Mouse (Mus musculus): Measurements from ENCODE around the gene Ulk3. TPM values are rescaled to one million over a fixed set of nuclear protein-coding genes. Genes with fewer than 3 reads are reported as not detected.

Gene Ulk3
- polyA plus RNA-seq, 1 experiment from 2014 or later = 26.5 TPM

DNA sequence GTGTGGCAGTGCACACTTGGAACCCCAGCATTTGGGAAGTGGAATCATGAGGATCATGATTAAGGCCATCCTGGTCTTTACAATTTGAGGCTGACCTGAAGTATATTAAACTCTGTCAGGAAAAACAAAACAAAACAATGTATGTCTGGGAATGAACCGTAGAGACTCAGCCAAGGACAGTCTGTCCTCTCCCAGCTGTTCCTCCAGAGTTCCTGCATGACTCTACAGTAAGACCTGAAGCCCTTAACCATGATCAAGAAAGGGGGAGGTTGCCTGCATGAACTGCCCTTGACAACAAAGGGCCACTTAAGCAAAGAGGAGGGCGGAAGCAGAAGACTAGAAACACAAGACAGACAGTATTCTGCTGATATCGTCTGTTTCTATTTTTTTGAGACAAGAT is 13.7 kb upstream of the Ulk3 start:
- Histone ChIP-seq H3K27ac (replicated peaks) (no peak overlapping the region), H3K4me1 (replicated peaks) (no peaks in the 10 kb centered on the region), H3K27me3 (no peaks in the 10 kb centered on the region), H3K9ac (no peak overlapping the region), H3K9me3 (no peaks in the 10 kb centered on the region), H3K4me3 (no peak overlapping the region), H3K36me3 (peaks cover 59% of the 10 kb centered on the region), H3K4me2 (no peak overlapping the region)
- no peak for ATAC-seq (ENCODE audit: low read depth)
- 85% methylated on average over 3 of the region's 3 CpGs for WGBS

DNA sequence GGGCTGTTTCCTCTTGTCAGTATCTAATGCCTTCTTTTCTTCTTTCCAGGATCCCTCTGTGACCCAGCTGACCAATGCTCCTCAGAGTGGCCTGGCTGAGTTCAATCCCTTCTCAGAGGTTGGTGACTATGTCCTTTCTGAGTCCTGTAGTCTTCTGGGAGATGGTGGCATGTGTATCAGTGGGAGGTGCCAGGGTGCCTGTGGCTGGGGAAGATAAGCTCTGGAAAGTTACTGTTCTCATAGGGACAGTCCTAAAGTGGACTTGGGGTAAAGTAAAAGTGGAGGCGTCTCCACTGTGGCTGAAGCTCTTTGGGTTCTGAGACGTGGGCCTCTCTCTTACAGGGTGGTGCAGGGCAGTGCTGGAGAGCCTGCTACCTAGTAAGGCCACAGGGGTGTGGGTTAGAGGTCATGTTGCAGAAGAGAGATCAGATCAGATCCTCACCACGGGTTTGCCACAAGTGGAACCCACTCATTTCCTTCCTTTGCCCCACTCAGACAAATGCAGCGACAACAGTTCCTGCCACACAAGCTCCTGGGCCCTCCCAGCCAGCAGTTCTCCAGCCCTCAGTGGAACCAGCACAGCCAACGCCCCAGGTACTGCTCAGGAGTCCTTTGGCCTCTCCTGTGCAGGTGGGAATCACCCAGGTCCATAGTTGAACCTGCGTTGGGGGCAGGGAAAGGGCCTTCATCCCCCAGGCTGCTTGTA is 12.0 kb upstream of the Ulk3 start:
- no peak overlapping the region for H3K9ac ChIP-seq
- no peak for ATAC-seq (ENCODE audit: low read depth)
- no peaks in the 10 kb centered on the region for H3K27me3 ChIP-seq
- no peaks in the 10 kb centered on the region for H3K4me1 ChIP-seq (replicated peaks)
- no peak overlapping the region for H3K4me2 ChIP-seq
- WGBS = 88% methylated on average over 6 of the region's 6 CpGs
- no peaks in the 10 kb centered on the region for H3K9me3 ChIP-seq
- no peak overlapping the region for H3K27ac ChIP-seq (replicated peaks)
- peaks cover 61% of the 10 kb centered on the region for H3K36me3 ChIP-seq
- H3K4me3 ChIP-seq = no peak overlapping the region

DNA sequence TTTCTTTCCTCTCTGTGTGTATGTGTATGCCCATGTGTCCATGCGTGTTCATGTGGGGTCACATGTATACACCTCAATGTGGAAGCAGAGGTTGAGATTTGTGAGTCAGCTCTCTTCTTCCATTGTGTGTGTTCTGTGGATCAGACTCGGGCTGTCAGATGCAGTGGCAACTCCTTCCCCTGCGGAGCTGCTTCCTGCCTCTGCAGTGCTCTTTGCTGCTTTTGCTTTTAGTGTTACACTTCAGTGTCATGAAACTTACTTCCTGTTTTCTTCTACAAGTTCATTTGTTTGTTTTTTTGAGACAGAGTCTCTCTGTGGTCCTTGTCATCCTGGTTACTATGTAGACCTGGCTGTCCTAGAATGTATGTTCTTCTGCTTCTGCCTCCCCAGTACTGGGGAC is 4.3 kb upstream of the Ulk3 start:
- H3K27ac ChIP-seq (replicated peaks) = no peak overlapping the region
- H3K27me3 ChIP-seq = no peaks in the 10 kb centered on the region
- peaks cover 74% of the 10 kb centered on the region for H3K36me3 ChIP-seq
- H3K4me1 ChIP-seq (replicated peaks) = peaks cover 14% of the 10 kb centered on the region
- no peak overlapping the region for H3K4me2 ChIP-seq
- H3K9ac ChIP-seq = no peak overlapping the region
- no peaks in the 10 kb centered on the region for H3K9me3 ChIP-seq
- 84% methylated on average over 3 of the region's 3 CpGs for WGBS
- no peak overlapping the region for H3K4me3 ChIP-seq
- ATAC-seq (ENCODE audit: low read depth) = no peak

DNA sequence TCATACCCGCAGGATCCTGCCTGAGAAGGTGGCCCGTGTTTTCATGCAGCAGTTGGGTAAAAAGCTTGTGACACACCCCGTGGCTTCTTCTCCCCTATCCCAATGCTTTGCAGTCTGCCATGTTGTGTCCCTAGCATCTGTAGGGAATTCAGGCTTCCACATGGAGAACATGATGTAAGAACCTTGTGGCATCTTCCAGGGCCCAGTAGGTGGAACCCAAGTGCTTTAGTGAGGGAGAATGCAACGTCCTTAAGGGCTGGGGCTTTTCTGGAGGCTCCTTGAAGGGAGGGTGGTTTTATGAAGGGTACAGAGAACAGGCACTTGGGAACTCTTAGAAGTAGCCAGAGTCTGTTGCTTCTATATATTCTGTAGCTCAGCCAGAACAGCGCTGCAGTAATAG is 1.5 kb downstream of the Ulk3 start:
- Histone ChIP-seq H3K27me3 (no peaks in the 10 kb centered on the region), H3K36me3 (peaks cover 61% of the 10 kb centered on the region), H3K27ac (replicated peaks) (no peak overlapping the region), H3K9me3 (no peaks in the 10 kb centered on the region), H3K9ac (0 out of 2 replicates have a peak overlapping the region, but pooled peaks have one; percentile 82), H3K4me3 (peak overlapping the region; percentile 70; the same call in 1 of the 2 replicates), H3K4me1 (replicated peaks) (peaks cover 23% of the 10 kb centered on the region), H3K4me2 (peak overlapping the region; percentile 92; the same call in 1 of the 2 replicates)
- 42% methylated on average over 5 of the region's 5 CpGs for WGBS
- ATAC-seq (ENCODE audit: low read depth) = no peak

DNA sequence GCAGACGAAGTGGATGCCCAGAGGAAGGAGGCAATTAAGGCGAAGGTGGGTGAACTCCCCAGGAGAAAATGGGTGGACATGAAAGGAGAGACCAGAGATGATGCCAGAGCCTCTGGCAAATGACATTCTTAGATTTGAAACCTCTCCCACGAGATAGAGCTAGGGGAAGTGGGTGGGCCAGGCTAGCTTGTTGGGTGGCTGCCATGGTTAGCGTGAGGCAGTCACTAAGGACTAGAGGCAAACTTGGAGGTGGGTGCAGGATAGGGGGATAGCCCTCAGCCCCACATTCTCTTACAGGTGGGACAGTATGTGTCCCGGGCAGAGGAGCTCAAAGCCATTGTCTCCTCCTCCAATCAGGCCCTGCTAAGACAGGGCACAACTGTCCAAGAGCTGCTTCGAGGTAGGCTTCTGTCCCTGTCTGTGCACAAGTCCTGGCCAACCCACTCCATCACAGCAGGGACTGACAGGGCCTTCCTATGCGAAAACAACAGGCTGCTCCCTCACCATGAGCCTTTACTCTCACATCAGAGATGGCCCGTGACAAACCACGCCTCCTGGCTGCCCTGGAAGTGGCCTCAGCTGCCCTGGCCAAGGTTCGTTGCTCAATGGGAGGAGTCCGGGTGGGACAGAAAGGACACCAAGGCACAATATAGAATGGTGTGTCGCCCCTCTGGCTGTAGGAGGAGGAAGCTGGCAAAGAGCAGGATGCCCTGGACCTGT is 4.4 kb downstream of the Ulk3 start:
- Histone ChIP-seq H3K27ac (replicated peaks) (no peak overlapping the region), H3K9ac (no peak overlapping the region), H3K4me2 (no peak overlapping the region), H3K4me1 (replicated peaks) (peaks cover 34% of the 10 kb centered on the region), H3K36me3 (peaks cover 44% of the 10 kb centered on the region), H3K4me3 (no peak overlapping the region), H3K9me3 (no peaks in the 10 kb centered on the region), H3K27me3 (no peaks in the 10 kb centered on the region)
- WGBS = 55% methylated on average over 12 of the region's 12 CpGs
- no peak for ATAC-seq (ENCODE audit: low read depth)

DNA sequence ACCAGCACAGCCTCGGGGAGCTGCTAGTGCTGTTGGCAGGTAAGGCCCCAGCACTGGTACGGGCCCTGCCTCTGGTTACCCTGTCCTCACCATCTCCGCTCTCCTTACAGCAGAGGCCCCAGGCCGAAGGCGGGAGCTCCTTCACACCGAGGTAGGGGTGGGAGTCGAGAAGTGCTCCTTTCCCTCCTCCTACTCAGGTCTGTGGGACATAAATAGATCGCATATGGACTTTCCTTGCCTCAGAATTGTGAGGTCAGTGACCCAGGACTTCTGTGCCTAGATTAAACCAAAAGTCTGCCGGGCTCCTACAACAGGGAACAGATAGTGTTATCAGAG is 4.9 kb downstream of the Ulk3 start:
- Histone ChIP-seq H3K27me3 (no peaks in the 10 kb centered on the region), H3K36me3 (peaks cover 44% of the 10 kb centered on the region), H3K9me3 (no peaks in the 10 kb centered on the region), H3K4me1 (replicated peaks) (peaks cover 34% of the 10 kb centered on the region), H3K4me3 (no peak overlapping the region), H3K9ac (no peak overlapping the region), H3K4me2 (no peak overlapping the region), H3K27ac (replicated peaks) (no peak overlapping the region)
- 87% methylated on average over 9 of the region's 9 CpGs for WGBS
- ATAC-seq (ENCODE audit: low read depth) = no peak

DNA sequence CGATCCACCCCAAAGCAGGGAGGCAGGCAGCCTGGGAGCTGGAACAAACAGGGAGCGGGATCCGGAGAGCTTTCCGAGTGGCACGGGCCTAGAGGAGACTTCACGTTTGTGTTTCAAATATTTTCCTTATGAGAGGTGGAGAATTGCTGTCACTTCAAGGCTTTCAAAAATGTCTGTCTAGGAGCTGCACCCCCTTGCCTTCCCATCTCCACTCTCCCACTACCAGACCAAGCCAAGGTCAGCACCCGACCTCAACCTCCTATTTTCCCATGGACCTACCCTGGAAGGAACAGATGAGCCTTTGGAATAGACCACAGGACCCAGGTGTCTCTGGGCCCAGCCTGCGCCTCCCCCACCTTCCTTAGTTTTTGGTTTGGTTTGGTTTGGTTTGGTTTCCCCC is 8.0 kb downstream of the Ulk3 start:
- Histone ChIP-seq H3K27me3 (no peaks in the 10 kb centered on the region), H3K4me1 (replicated peaks) (peaks cover 33% of the 10 kb centered on the region), H3K9ac (0 out of 2 replicates have a peak overlapping the region, but pooled peaks have one; percentile 41), H3K4me3 (no peak overlapping the region), H3K27ac (replicated peaks) (no peak overlapping the region), H3K36me3 (peaks cover 38% of the 10 kb centered on the region), H3K9me3 (no peaks in the 10 kb centered on the region), H3K4me2 (no peak overlapping the region)
- WGBS = 91% methylated on average over 8 of the region's 8 CpGs
- no peak for ATAC-seq (ENCODE audit: low read depth)

DNA sequence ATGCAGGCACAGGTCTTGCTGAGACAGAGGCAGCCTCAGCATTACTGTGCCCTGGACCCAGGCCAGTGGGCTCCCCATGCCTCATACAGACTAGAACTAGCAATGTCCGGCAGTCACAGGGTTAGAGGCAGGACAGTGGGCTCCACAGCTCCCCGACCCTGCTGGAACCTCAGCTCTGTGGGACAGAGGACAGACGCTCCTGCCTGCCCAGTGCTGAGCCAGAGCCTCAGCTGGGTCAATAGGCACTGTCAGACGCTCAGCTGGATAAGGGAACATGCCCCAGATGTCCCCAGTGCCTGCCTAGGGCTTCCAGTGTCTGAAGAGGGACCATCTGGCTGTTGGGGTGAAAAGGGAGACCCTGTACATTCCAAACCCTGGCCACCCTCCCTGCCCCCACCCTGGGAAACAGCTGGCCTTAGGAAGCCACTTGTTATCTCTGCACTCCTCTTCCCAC is 8.7 kb downstream of the Ulk3 start:
- Histone ChIP-seq H3K27ac (replicated peaks) (peak overlapping the region; percentile 46; the same call in 1 of the 2 replicates), H3K4me1 (replicated peaks) (peaks cover 33% of the 10 kb centered on the region), H3K36me3 (peaks cover 31% of the 10 kb centered on the region), H3K9me3 (no peaks in the 10 kb centered on the region), H3K4me3 (no peak overlapping the region), H3K27me3 (no peaks in the 10 kb centered on the region), H3K9ac (peak overlapping the region; percentile 41; the same call in 1 of the 2 replicates), H3K4me2 (no peak overlapping the region)
- 23% methylated on average over 4 of the region's 4 CpGs for WGBS
- ATAC-seq (ENCODE audit: low read depth) = no peak

DNA sequence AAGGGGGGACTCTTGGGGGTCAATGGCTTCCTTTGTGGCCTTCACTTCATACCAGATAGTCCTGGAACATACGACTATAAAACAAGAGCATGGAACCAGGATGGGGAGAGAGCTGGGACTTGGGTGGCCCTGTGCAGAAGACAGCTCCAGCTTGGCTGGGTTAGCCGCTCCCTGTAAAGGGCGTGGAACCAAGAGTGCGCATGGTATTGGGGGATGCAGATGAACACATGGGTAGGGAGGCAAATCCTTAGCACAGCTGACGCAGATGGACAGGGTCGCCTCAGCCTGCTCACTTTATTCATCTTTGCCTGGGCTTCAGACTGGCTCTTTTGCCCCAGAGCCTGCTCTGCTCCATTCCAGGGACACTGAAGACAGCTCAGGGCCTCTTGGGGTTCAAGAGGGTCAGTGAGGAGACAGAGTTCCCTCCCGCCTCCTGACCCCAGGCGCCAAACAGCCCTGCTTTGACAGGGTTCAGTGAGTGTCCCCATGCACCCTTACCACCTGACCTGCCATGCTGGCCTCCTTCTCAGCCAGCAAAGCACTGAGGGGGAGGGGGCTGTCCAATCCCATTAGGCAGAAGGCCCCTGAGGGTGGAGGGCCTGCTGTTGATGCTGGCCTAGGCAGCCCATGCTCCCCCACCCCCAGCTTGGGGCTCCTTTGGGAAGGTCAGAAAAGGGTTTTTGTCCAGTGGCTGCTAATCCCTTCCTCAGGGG is 9.8 kb downstream of the Ulk3 start:
- Histone ChIP-seq H3K9me3 (no peaks in the 10 kb centered on the region), H3K27ac (replicated peaks) (no peak overlapping the region), H3K9ac (no peak overlapping the region), H3K27me3 (peaks cover 2% of the 10 kb centered on the region; the same call in 1 of the 2 replicates), H3K4me1 (replicated peaks) (peaks cover 33% of the 10 kb centered on the region), H3K4me3 (no peak overlapping the region), H3K4me2 (no peak overlapping the region), H3K36me3 (peaks cover 21% of the 10 kb centered on the region)
- 0 out of 2 replicates have a peak, but pooled peaks have one; percentile 20 for ATAC-seq (ENCODE audit: low read depth)
- WGBS = 62% methylated on average over 8 of the region's 8 CpGs

DNA sequence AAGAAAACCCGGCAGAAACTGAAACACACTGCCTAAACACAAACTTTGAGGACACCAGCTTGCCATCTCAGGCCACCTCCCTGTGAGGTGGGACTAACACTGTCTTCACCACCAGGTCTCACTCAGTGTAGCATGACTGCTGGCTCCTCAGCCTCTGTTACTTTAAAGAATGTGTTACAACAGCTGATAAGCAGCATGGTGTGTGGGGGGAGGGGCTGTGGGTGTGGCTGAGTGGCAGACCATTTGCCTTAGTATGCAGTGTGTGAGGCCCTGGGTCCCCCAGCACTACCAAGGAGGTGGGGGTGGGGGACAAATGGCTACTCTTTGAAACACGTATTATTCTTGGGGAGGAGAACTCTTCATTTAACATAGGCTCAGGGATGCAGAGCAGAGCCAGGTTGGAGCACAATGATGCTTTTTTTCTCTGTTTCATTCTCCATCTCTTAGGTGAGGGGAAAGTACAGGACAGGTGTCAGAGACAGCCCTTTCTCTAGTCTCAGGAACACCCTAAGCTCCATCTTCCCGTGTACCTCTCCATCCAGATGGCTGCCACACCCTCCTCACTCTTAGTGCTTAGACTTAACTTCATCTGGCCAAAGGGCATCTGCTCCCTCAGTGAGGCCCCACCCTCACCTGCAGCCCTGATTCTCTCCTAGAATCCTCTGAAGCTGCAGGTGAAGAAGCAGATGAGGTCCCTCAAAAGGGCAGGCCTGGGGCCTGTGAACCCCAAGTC is 11.5 kb downstream of the Ulk3 start:
- peaks cover 20% of the 10 kb centered on the region for H3K27me3 ChIP-seq
- no peak overlapping the region for H3K27ac ChIP-seq (replicated peaks)
- H3K9ac ChIP-seq = no peak overlapping the region
- WGBS = 13% methylated on average over 3 of the region's 3 CpGs
- H3K36me3 ChIP-seq = 0 out of 2 replicates have a peak, but pooled peaks cover 5% of the 10 kb centered on the region
- H3K4me3 ChIP-seq = no peak overlapping the region
- H3K4me1 ChIP-seq (replicated peaks) = peaks cover 34% of the 10 kb centered on the region
- H3K4me2 ChIP-seq = no peak overlapping the region
- no peaks in the 10 kb centered on the region for H3K9me3 ChIP-seq
- ATAC-seq (ENCODE audit: low read depth) = 0 out of 2 replicates have a peak, but pooled peaks have one; percentile 19

DNA sequence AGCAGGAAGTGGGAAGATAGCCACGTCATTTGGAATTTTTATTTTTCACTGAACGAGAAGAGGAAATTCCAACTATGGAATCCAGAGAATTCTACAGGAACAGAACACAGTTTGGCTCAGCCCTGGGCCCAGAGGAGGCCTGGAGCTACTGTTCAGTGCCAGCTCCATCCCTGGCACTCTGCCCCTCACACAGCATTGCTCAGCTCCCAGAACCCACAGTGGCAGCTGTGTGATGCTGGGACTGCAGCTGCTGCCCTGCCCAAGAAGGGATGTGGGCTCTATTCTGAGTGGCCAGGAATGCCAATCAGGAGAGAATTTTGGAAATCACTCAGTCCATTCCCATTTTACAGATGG is 12.1 kb downstream of the Ulk3 start:
- peaks cover 40% of the 10 kb centered on the region for H3K4me1 ChIP-seq (replicated peaks)

More for the DNA sequence above, 12.1 kb downstream of the Ulk3 start:
- Histone ChIP-seq H3K36me3 (0 out of 2 replicates have a peak, but pooled peaks cover under 1% of the 10 kb centered on the region), H3K27me3 (peaks cover 25% of the 10 kb centered on the region), H3K9me3 (no peaks in the 10 kb centered on the region), H3K4me2 (no peak overlapping the region), H3K27ac (replicated peaks) (no peak overlapping the region), H3K9ac (no peak overlapping the region), H3K4me3 (no peak overlapping the region)
- 74% methylated on average over 2 of the region's 2 CpGs for WGBS
- ATAC-seq (ENCODE audit: low read depth) = no peak
